Mouse (Mus musculus) heart, embryonic 13.5 days (tissue): ENCODE data around the gene Scn1b. TPM values are rescaled to one million over a fixed set of nuclear protein-coding genes. Genes with fewer than 3 reads are reported as not detected.

Source experiments
- ATAC-seq: fragments of 200-750 bp; cut with Nextera tagmentation; 2 replicates; pipeline ENCODE4 v1.8.0; 2017; ENCODE audit warnings: moderate TSS enrichment; ENCODE audit not compliant: insufficient number of reproducible peaks, low FRiP score, low TSS enrichment; ENCODE audit errors: extremely low read depth
- H3K27ac ChIP-seq: fragments of 300-500 bp; sonication (generic); replicated peaks from 2 replicates; pipeline ENCODE4 v1.5.1; 2015; ENCODE audit warnings: moderate library complexity, mild to moderate bottlenecking, inconsistent platforms
- H3K27me3 ChIP-seq: fragments of 300-500 bp; sonication (generic); replicated peaks from 2 replicates; pipeline ENCODE4 v1.6.1; 2015; ENCODE audit warnings: mild to moderate bottlenecking, inconsistent platforms
- H3K36me3 ChIP-seq: fragments of 300-500 bp; sonication (generic); 2 replicates; pipeline ENCODE4 v1.6.1; 2015; ENCODE audit warnings: mild to moderate bottlenecking, inconsistent platforms
- H3K4me1 ChIP-seq: fragments of 300-500 bp; sonication (generic); 2 replicates; pipeline ENCODE4 v1.6.1; 2015; ENCODE audit warnings: inconsistent platforms
- H3K4me2 ChIP-seq: fragments of 300-500 bp; sonication (generic); 2 replicates; pipeline ENCODE4 v1.6.1; 2015; ENCODE audit warnings: inconsistent platforms, mild to moderate bottlenecking, moderate library complexity
- H3K4me3 ChIP-seq: fragments of 300-500 bp; sonication (generic); 2 replicates; pipeline ENCODE4 v1.5.1; 2015; ENCODE audit warnings: moderate library complexity, mild to moderate bottlenecking, inconsistent platforms
- H3K9ac ChIP-seq: fragments of 300-500 bp; sonication (generic); 2 replicates; pipeline ENCODE4 v1.6.1; 2015; ENCODE audit warnings: inconsistent platforms, mild to moderate bottlenecking, moderate library complexity
- H3K9me3 ChIP-seq: fragments of 300-500 bp; sonication (generic); 2 replicates; pipeline ENCODE4 v1.6.1; 2016; ENCODE audit warnings: inconsistent platforms
- WGBS: fragments of 180-500 bp; shearing (Covaris S2); methylation state at CpG from one replicate; pipeline ENCODE4 v1.1.7; 2015; ENCODE audit warnings: mixed read lengths; 5-methylcytosine and 5-hydroxymethylcytosine counted together
- polyA plus RNA-seq: library from polyadenylated mRNA; unstranded; fragments of >200 nt; fragmentation: Nextera tagmentation; extraction: Ambion mirVana; gene quantifications from 2 replicates; pipeline ENCODE4 v1.2.1, GENCODE M21; 2015

The Scn1b gene
- polyA plus RNA-seq, 1 experiment from 2014 or later, result 2.5 TPM

DNA sequence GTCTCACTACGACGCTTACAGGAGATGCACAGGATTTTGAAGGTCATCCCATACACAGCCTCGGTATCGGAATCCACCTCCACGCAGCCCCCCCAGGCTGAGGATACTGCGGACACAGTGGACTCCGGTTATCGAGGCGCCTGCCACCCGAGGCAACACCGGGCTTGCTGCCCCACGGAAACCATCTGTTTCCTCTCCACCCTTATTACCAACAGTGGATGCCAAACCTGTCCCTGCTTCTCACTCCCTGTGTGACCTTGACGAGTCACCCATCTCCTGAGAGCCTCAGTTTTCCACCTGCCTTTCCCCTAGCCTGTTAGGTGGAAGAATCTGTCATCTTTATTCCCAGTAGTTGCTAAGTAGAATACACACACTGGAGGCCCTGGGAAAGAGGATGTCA, 1.7 kb downstream of the Scn1b start:
- ATAC-seq, result no peak
- Histone ChIP-seq H3K9ac (no peak overlapping the region), H3K27ac (no peak overlapping the region), H3K36me3 (peaks cover 22% of the 10 kb centered on the region), H3K27me3 (peaks cover 34% of the 10 kb centered on the region), H3K4me3 (no peak overlapping the region), H3K4me1 (peaks cover 20% of the 10 kb centered on the region), H3K4me2 (no peak overlapping the region), H3K9me3 (no peaks in the 10 kb centered on the region)
- WGBS, result 75% methylated on average over 13 of the region's 13 CpGs

- peaks cover 14% of the 10 kb centered on the region for H3K36me3 ChIP-seq
- 72% methylated on average over 5 of the region's 5 CpGs for WGBS
These were observed 2.4 kb downstream of the Scn1b start for GRCm38 (mm10) chr7:31124381-31124780.

DNA sequence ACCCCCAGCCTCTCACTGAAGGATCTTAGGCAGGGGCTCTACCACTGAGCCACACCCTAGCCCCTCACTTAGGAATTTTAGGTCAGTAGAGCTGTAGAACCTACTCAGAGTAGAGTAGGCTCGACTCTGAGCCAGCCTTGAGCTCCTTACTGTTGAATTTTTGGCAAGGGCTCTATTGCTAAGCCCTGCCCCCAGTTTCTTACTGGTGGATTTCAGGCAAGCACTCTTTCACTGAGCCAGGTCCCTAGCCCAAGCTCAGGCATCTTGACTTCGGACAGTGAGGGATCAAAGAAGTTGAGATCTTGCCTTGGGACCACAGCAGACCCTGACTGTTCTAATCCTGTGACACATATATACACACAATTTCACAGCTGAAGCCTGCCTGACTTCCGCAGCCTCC, 3.1 kb downstream of the Scn1b start:
- Histone ChIP-seq H3K9ac (no peak overlapping the region), H3K27ac (no peak overlapping the region), H3K4me2 (no peak overlapping the region), H3K4me1 (peaks cover 20% of the 10 kb centered on the region), H3K9me3 (no peaks in the 10 kb centered on the region), H3K36me3 (peaks cover 8% of the 10 kb centered on the region), H3K27me3 (peaks cover 34% of the 10 kb centered on the region), H3K4me3 (no peak overlapping the region)
- no peak for ATAC-seq
- WGBS, result 83% methylated on average over 3 of the region's 3 CpGs

More at GRCm38 (mm10) chr7:31124381-31124780, 2.4 kb downstream of the Scn1b start:
- peaks cover 34% of the 10 kb centered on the region for H3K27me3 ChIP-seq
- no peak overlapping the region for H3K27ac ChIP-seq
- peaks cover 20% of the 10 kb centered on the region for H3K4me1 ChIP-seq
- H3K9ac ChIP-seq, result no peak overlapping the region
- no peak overlapping the region for H3K4me2 ChIP-seq
- ATAC-seq, result no peak
- no peaks in the 10 kb centered on the region for H3K9me3 ChIP-seq
- H3K4me3 ChIP-seq, result no peak overlapping the region

GRCm38 (mm10) chr7:31122641-31123631, 3.9 kb downstream of the Scn1b start:
- 79% methylated on average over 16 of the region's 16 CpGs for WGBS

GRCm38 (mm10) chr7:31119556-31119955, 7.2 kb downstream of the Scn1b start:
- no peak for ATAC-seq
- WGBS, result 72% methylated on average over 5 of the region's 5 CpGs
- no peak overlapping the region for H3K4me3 ChIP-seq
- H3K27ac ChIP-seq, result no peak overlapping the region
- no peak overlapping the region for H3K4me2 ChIP-seq
- H3K36me3 ChIP-seq, result no peaks in the 10 kb centered on the region
- no peaks in the 10 kb centered on the region for H3K9me3 ChIP-seq
- H3K27me3 ChIP-seq, result peaks cover 4% of the 10 kb centered on the region
- peaks cover 24% of the 10 kb centered on the region for H3K4me1 ChIP-seq
- no peak overlapping the region for H3K9ac ChIP-seq

More at GRCm38 (mm10) chr7:31122641-31123631, 3.9 kb downstream of the Scn1b start:
- no peaks in the 10 kb centered on the region for H3K9me3 ChIP-seq
- H3K4me1 ChIP-seq, result peaks cover 22% of the 10 kb centered on the region
- no peak overlapping the region for H3K4me3 ChIP-seq
- H3K36me3 ChIP-seq, result no peaks in the 10 kb centered on the region
- no peak for ATAC-seq
- H3K27me3 ChIP-seq, result peaks cover 34% of the 10 kb centered on the region
- no peak overlapping the region for H3K27ac ChIP-seq
- H3K9ac ChIP-seq, result no peak overlapping the region
- no peak overlapping the region for H3K4me2 ChIP-seq

DNA sequence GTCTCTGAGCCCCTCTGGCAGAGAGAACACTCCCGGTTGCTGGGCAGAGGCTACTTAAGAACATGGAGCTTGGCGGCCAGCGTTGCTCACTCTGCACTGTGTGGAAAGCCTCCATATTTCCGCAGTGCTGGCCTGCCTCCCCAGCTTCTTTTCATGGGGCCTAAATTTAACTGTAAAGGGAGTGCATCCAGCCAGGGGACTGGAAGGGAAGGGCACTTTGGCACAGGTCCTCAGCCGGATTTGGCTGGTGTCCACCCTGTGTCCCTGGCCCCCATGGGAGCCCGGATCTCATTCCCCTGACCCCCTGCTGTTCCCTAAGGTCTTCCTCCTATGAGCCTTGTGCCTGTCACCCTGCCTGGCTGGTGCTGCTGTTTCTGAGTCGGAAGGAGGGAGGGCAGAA, 8.3 kb downstream of the Scn1b start:
- 55% methylated on average over 7 of the region's 7 CpGs for WGBS
- no peaks in the 10 kb centered on the region for H3K27me3 ChIP-seq
- no peak overlapping the region for H3K4me3 ChIP-seq
- peaks cover 24% of the 10 kb centered on the region for H3K4me1 ChIP-seq
- H3K27ac ChIP-seq, result no peak overlapping the region
- H3K9me3 ChIP-seq, result no peaks in the 10 kb centered on the region
- ATAC-seq, result no peak
- H3K9ac ChIP-seq, result no peak overlapping the region
- no peak overlapping the region for H3K4me2 ChIP-seq
- no peaks in the 10 kb centered on the region for H3K36me3 ChIP-seq

DNA sequence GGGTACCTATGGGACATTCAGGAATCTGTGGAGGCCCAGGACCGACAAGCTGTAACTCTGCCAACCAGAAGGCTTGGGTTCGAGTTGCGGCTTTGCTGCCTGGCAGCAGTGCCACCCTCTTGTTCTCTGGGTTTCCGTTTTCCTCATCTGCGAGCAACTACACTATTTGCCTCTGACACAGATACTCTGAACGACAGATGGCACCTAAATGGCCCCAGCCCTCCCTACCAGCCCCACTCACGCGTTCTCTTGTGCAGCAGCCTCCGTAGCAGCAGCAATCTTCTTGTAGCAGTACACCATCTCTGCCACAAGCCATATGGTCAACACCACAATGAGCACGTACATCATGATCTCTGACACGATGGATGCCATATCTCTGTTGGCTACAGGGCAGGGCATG, 9.3 kb downstream of the Scn1b start:
- Histone ChIP-seq H3K4me1 (peaks cover 24% of the 10 kb centered on the region), H3K9ac (no peak overlapping the region), H3K36me3 (no peaks in the 10 kb centered on the region), H3K9me3 (no peaks in the 10 kb centered on the region), H3K27ac (no peak overlapping the region), H3K4me2 (no peak overlapping the region), H3K4me3 (no peak overlapping the region), H3K27me3 (no peaks in the 10 kb centered on the region)
- 89% methylated on average over 11 of the region's 11 CpGs for WGBS
- ATAC-seq, result no peak

GRCm38 (mm10) chr7:31116721-31117145, 10.1 kb downstream of the Scn1b start:
- Histone ChIP-seq H3K9me3 (no peaks in the 10 kb centered on the region), H3K4me3 (no peak overlapping the region), H3K27me3 (no peaks in the 10 kb centered on the region), H3K4me1 (peaks cover 25% of the 10 kb centered on the region), H3K27ac (peak overlapping the region; percentile 70; the same call in 1 of the 2 replicates), H3K9ac (no peak overlapping the region), H3K4me2 (no peak overlapping the region), H3K36me3 (no peaks in the 10 kb centered on the region)
- 36% methylated on average over 16 of the region's 16 CpGs for WGBS
- ATAC-seq, result no peak

GRCm38 (mm10) chr7:31115587-31116043, 11.2 kb downstream of the Scn1b start:
- H3K36me3 ChIP-seq, result no peaks in the 10 kb centered on the region
- H3K27me3 ChIP-seq, result no peaks in the 10 kb centered on the region
- no peaks in the 10 kb centered on the region for H3K9me3 ChIP-seq
- H3K4me1 ChIP-seq, result peaks cover 34% of the 10 kb centered on the region
- peak overlapping the region; percentile 48 for H3K4me2 ChIP-seq
- no peak overlapping the region; the same call in 1 of the 2 replicates for H3K4me3 ChIP-seq
- peak overlapping the region; percentile 70 for H3K27ac ChIP-seq
- 14% methylated on average over 17 of the region's 17 CpGs for WGBS
- ATAC-seq, result peak; percentile 68
- peak overlapping the region; percentile 51 for H3K9ac ChIP-seq

- H3K4me3 ChIP-seq, result no peak within 1 kb of the TSS; the same call in 1 of the 2 replicates
- H3K4me1 ChIP-seq, result peaks cover 34% of the 10 kb centered on the region
- peak within 1 kb of the TSS; percentile 70 for H3K27ac ChIP-seq
- no peaks in the 10 kb centered on the region for H3K27me3 ChIP-seq
- no peaks in the 10 kb centered on the region for H3K36me3 ChIP-seq
- no peak for ATAC-seq
- peak within 1 kb of the TSS; percentile 48 for H3K4me2 ChIP-seq
- H3K9ac ChIP-seq, result peak within 1 kb of the TSS; percentile 51
- 21% methylated on average over 14 of the region's 15 CpGs for WGBS
- H3K9me3 ChIP-seq, result no peaks in the 10 kb centered on the region
These were observed 11.6 kb downstream of the Scn1b start, which contains the start of gene Hpn for GRCm38 (mm10) chr7:31115182-31115581. TSS of gene Hpn (minus strand) at chr7:31115290.

DNA sequence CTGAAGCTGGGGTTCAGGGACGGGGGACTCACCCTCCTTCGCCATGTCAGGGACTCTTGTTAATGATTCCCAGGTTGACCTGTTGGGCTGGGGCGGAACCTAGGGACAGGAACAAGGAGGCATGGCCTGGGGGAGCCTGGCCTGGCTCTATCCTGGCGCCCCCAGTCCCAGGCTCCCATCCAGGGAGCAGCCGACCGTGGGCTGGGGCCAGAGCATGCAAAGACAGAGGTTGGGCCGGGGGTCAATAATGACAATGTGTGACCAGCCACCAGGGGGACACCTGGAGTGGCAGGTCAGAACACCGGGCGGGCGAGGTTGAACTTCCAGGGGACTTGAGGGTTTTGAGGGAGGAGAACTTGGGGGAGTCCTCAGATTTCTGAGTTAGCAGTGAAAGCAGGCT, 12.2 kb downstream of the Scn1b start:
- no peak overlapping the region for H3K4me3 ChIP-seq
- H3K4me2 ChIP-seq, result 0 out of 2 replicates have a peak overlapping the region, but pooled peaks have one; percentile 48
- 62% methylated on average over 10 of the region's 10 CpGs for WGBS
- no peaks in the 10 kb centered on the region for H3K9me3 ChIP-seq
- H3K27me3 ChIP-seq, result no peaks in the 10 kb centered on the region
- H3K4me1 ChIP-seq, result peaks cover 34% of the 10 kb centered on the region
- H3K36me3 ChIP-seq, result no peaks in the 10 kb centered on the region
- ATAC-seq, result no peak
- H3K27ac ChIP-seq, result no peak overlapping the region
- H3K9ac ChIP-seq, result no peak overlapping the region
